Mouse (Mus musculus) MEL (cell line): ENCODE measurements around the gene Gm26965. TPM values are rescaled to one million over a fixed set of nuclear protein-coding genes. Genes with fewer than 3 reads are reported as not detected.
A peak's percentile ranks its signal among the peaks of the same experiment; 100 is the strongest.

Experiments used
- DNase-seq: peaks from one replicate; pipeline ENCODE4 v3.0.0; 2011; ENCODE audit warnings: low read depth, low spot score
- H3K27ac ChIP-seq: 2 replicates; pipeline ENCODE4 v1.5.1; 2012; ENCODE audit warnings: low read depth, mild to moderate bottlenecking, control low read depth, low read length, moderate library complexity; ENCODE audit not compliant: control insufficient read depth
- H3K27me3 ChIP-seq, 2 experiments: fragments of 150-350 bp in 1 of 2; sonication (generic) in 1 of 2; 2 replicates each; pipeline ENCODE4 v1.6.1; 2012; ENCODE audit warnings: low read length in 2 of 2, mild to moderate bottlenecking in 2 of 2, improper control_type of control experiment in 1 of 2, moderate library complexity in 1 of 2; ENCODE audit not compliant: insufficient read depth in 2 of 2, control insufficient read depth in 1 of 2
- H3K36me3 ChIP-seq, 2 experiments: 2 replicates each; pipeline ENCODE4 v1.6.1; 2012 to 2014; ENCODE audit warnings: low read length in 2 of 2, improper control_type of control experiment in 1 of 2, inconsistent platforms in 1 of 2, mild to moderate bottlenecking in 1 of 2; ENCODE audit not compliant: insufficient read depth in 2 of 2, control insufficient read depth in 1 of 2
- H3K4me1 ChIP-seq, 2 experiments: fragments of 150-350 bp in 1 of 2; sonication (generic) in 1 of 2; 2 replicates each; pipeline ENCODE4 v1.6.1; 2012; ENCODE audit warnings: low read length in 2 of 2, improper control_type of control experiment in 1 of 2, mild to moderate bottlenecking in 1 of 2; ENCODE audit not compliant: insufficient read depth in 2 of 2, control insufficient read depth in 1 of 2
- H3K4me3 ChIP-seq, 2 experiments: fragments of 150-350 bp in 1 of 2; sonication (generic) in 1 of 2; 2 replicates each; pipeline ENCODE4 v1.5.1; 2012; ENCODE audit warnings: low read depth in 2 of 2, low read length in 2 of 2, mild to moderate bottlenecking in 2 of 2, moderate library complexity in 2 of 2, control low read depth in 1 of 2, improper control_type of control experiment in 1 of 2; ENCODE audit not compliant: control insufficient read depth in 1 of 2, insufficient read depth in 1 of 2
- H3K79me2 ChIP-seq: 2 replicates; pipeline ENCODE4 v1.6.1; 2012; ENCODE audit warnings: mild to moderate bottlenecking, low read length, moderate library complexity; ENCODE audit not compliant: control insufficient read depth, poor library complexity, insufficient read depth
- H3K9ac ChIP-seq: 2 replicates; pipeline ENCODE4 v1.6.1; 2012; ENCODE audit warnings: low read depth, mild to moderate bottlenecking, control low read depth, low read length, moderate library complexity; ENCODE audit not compliant: control insufficient read depth, poor library complexity, severe bottlenecking
- H3K9me3 ChIP-seq: fragments of 150-350 bp; sonication (generic); replicated peaks from 2 replicates; pipeline ENCODE4 v1.6.1; 2012; ENCODE audit warnings: mild to moderate bottlenecking, low read length, improper control_type of control experiment, moderate library complexity; ENCODE audit not compliant: insufficient read depth
- BHLHE40 ChIP-seq: IDR thresholded peaks from 2 replicates; pipeline ENCODE4 v1.6.1; 2012; ENCODE audit warnings: low read depth, mild to moderate bottlenecking, inconsistent platforms, low read length, improper control_type of control experiment, borderline replicate concordance
- CHD1 ChIP-seq: IDR thresholded peaks from 2 replicates; pipeline ENCODE4 v1.6.1; 2012; ENCODE audit warnings: low read depth, mild to moderate bottlenecking, inconsistent platforms, low read length, improper control_type of control experiment
- CHD2 ChIP-seq: IDR thresholded peaks from 2 replicates; pipeline ENCODE4 v1.6.1; 2011; ENCODE audit warnings: low read length, improper control_type of control experiment
- CTCF ChIP-seq, 3 experiments: IDR thresholded peaks in 2 of 3; conservative IDR thresholded peaks in 1 of 3; 2 replicates each; pipeline ENCODE4 v1.5.1; 2011 to 2012; ENCODE audit warnings: low read length in 3 of 3, low read depth in 2 of 3, mild to moderate bottlenecking in 2 of 3, improper control_type of control experiment in 1 of 3, inconsistent platforms in 1 of 3, mixed read lengths in 1 of 3, moderate library complexity in 1 of 3; ENCODE audit not compliant: control insufficient read depth in 1 of 3, insufficient read depth in 1 of 3, poor library complexity in 1 of 3, severe bottlenecking in 1 of 3
- E2F4 ChIP-seq: IDR thresholded peaks from 2 replicates; pipeline ENCODE4 v1.6.1; 2011; ENCODE audit warnings: low read depth, low read length, improper control_type of control experiment, borderline replicate concordance
- EP300 ChIP-seq, 2 experiments: IDR thresholded peaks; 2 replicates each; pipeline ENCODE4 v1.6.1; 2011; ENCODE audit warnings: improper control_type of control experiment in 2 of 2, low read length in 2 of 2, low read depth in 1 of 2, mild to moderate bottlenecking in 1 of 2
- ETS1 ChIP-seq: IDR thresholded peaks from 2 replicates; pipeline ENCODE4 v1.6.1; 2012; ENCODE audit warnings: low read depth, mild to moderate bottlenecking, inconsistent platforms, low read length, improper control_type of control experiment, moderate library complexity
- GABPA ChIP-seq: IDR thresholded peaks from 2 replicates; pipeline ENCODE4 v1.6.1; 2012; ENCODE audit warnings: low read depth, mild to moderate bottlenecking, inconsistent platforms, low read length, improper control_type of control experiment, moderate library complexity
- GATA1 ChIP-seq: IDR thresholded peaks from 2 replicates; pipeline ENCODE4 v1.6.1; 2011; ENCODE audit warnings: low read depth, low read length, improper control_type of control experiment
- HCFC1 ChIP-seq: IDR thresholded peaks from 2 replicates; pipeline ENCODE4 v1.6.1; 2012; ENCODE audit warnings: low read depth, mild to moderate bottlenecking, inconsistent platforms, low read length, improper control_type of control experiment, moderate library complexity
- JUND ChIP-seq: IDR thresholded peaks from 2 replicates; pipeline ENCODE4 v1.6.1; 2011; ENCODE audit warnings: low read depth, mild to moderate bottlenecking, improper control_type of control experiment, low read length
- KAT2A ChIP-seq: conservative IDR thresholded peaks from 2 replicates; pipeline ENCODE4 v1.6.1; 2012; ENCODE audit warnings: low read depth, low read length, improper control_type of control experiment, inconsistent platforms
- MAFK ChIP-seq: IDR thresholded peaks from 2 replicates; pipeline ENCODE4 v1.6.1; 2011; ENCODE audit warnings: low read depth, mild to moderate bottlenecking, low read length, improper control_type of control experiment, borderline replicate concordance
- MAZ ChIP-seq: IDR thresholded peaks from 2 replicates; pipeline ENCODE4 v1.6.1; 2012; ENCODE audit warnings: low read depth, mild to moderate bottlenecking, inconsistent platforms, low read length, improper control_type of control experiment
- MEF2A ChIP-seq: IDR thresholded peaks from 2 replicates; pipeline ENCODE4 v1.6.1; 2014; ENCODE audit warnings: low read depth, mild to moderate bottlenecking, inconsistent platforms, low read length, improper control_type of control experiment; ENCODE audit not compliant: poor library complexity, insufficient replicate concordance, severe bottlenecking; ENCODE audit errors: extremely low read depth
- MXI1 ChIP-seq: IDR thresholded peaks from 2 replicates; pipeline ENCODE4 v1.6.1; 2011; ENCODE audit warnings: mild to moderate bottlenecking, low read depth, low read length, improper control_type of control experiment
- MYB ChIP-seq: IDR thresholded peaks from 2 replicates; pipeline ENCODE4 v1.6.1; 2011; ENCODE audit warnings: mild to moderate bottlenecking, low read depth, low read length, improper control_type of control experiment
- MYC ChIP-seq: IDR thresholded peaks from 2 replicates; pipeline ENCODE4 v1.6.1; 2011; ENCODE audit warnings: low read depth, mild to moderate bottlenecking, low read length, improper control_type of control experiment, moderate library complexity
- NELFE ChIP-seq: IDR thresholded peaks from 2 replicates; pipeline ENCODE4 v1.6.1; 2011; ENCODE audit warnings: low read depth, low read length, improper control_type of control experiment
- NRF1 ChIP-seq: IDR thresholded peaks from 2 replicates; pipeline ENCODE4 v1.6.1; 2014; ENCODE audit warnings: low read depth, mild to moderate bottlenecking, inconsistent platforms, low read length, improper control_type of control experiment, moderate library complexity; ENCODE audit not compliant: poor library complexity, insufficient read depth, severe bottlenecking
- POLR2AphosphoS2 ChIP-seq: IDR thresholded peaks from 2 replicates; pipeline ENCODE4 v1.6.1; 2011; ENCODE audit warnings: low read length, improper control_type of control experiment
- POLR2AphosphoS5 ChIP-seq: IDR thresholded peaks from 2 replicates; pipeline ENCODE4 v1.6.1; 2012; ENCODE audit warnings: low read depth, borderline replicate concordance, mild to moderate bottlenecking, inconsistent platforms, low read length, moderate library complexity, mixed read lengths
- RAD21 ChIP-seq: IDR thresholded peaks from 2 replicates; pipeline ENCODE4 v1.6.1; 2011; ENCODE audit warnings: mild to moderate bottlenecking, low read depth, low read length, improper control_type of control experiment
- RCOR1 ChIP-seq: IDR thresholded peaks from 2 replicates; pipeline ENCODE4 v1.6.1; 2012; ENCODE audit warnings: low read depth, mild to moderate bottlenecking, inconsistent platforms, low read length, improper control_type of control experiment
- SIN3A ChIP-seq: IDR thresholded peaks from 2 replicates; pipeline ENCODE4 v1.6.1; 2012; ENCODE audit warnings: low read length, improper control_type of control experiment, inconsistent platforms
- SMC3 ChIP-seq: IDR thresholded peaks from 2 replicates; pipeline ENCODE4 v1.6.1; 2011; ENCODE audit warnings: low read depth, low read length, improper control_type of control experiment
- TAL1 ChIP-seq: IDR thresholded peaks from 2 replicates; pipeline ENCODE4 v1.6.1; 2012; ENCODE audit warnings: mild to moderate bottlenecking, inconsistent platforms, low read length, moderate library complexity, mixed read lengths
- TBP ChIP-seq: IDR thresholded peaks from 2 replicates; pipeline ENCODE4 v1.8.0; 2011; ENCODE audit warnings: low read depth, low read length, improper control_type of control experiment
- TCF12 ChIP-seq: IDR thresholded peaks from 2 replicates; pipeline ENCODE4 v1.6.1; 2014; ENCODE audit warnings: low read depth, mild to moderate bottlenecking, inconsistent platforms, low read length, improper control_type of control experiment, moderate library complexity
- UBTF ChIP-seq: IDR thresholded peaks from 2 replicates; pipeline ENCODE4 v1.6.1; 2012; ENCODE audit warnings: low read depth, mild to moderate bottlenecking, inconsistent platforms, low read length, improper control_type of control experiment, moderate library complexity, borderline replicate concordance; ENCODE audit not compliant: insufficient read depth
- USF1 ChIP-seq: IDR thresholded peaks from 2 replicates; pipeline ENCODE4 v1.6.1; 2014; ENCODE audit warnings: low read depth, mild to moderate bottlenecking, inconsistent platforms, low read length, improper control_type of control experiment, moderate library complexity
- USF2 ChIP-seq, 2 experiments: IDR thresholded peaks; 2 replicates each; pipeline ENCODE4 v1.6.1; 2011 to 2012; ENCODE audit warnings: improper control_type of control experiment in 2 of 2, low read length in 2 of 2, borderline replicate concordance in 1 of 2, inconsistent platforms in 1 of 2, low read depth in 1 of 2, mild to moderate bottlenecking in 1 of 2; ENCODE audit not compliant: insufficient read depth in 1 of 2
- ZC3H11A ChIP-seq: IDR thresholded peaks from 2 replicates; pipeline ENCODE4 v1.6.1; 2012; ENCODE audit warnings: low read depth, mild to moderate bottlenecking, inconsistent platforms, low read length, improper control_type of control experiment
- ZKSCAN1 ChIP-seq: IDR thresholded peaks from 2 replicates; pipeline ENCODE4 v1.6.1; 2012; ENCODE audit warnings: low read depth, mild to moderate bottlenecking, inconsistent platforms, low read length, improper control_type of control experiment, moderate library complexity
- ZNF384 ChIP-seq: IDR thresholded peaks from 2 replicates; pipeline ENCODE4 v1.6.1; 2012; ENCODE audit warnings: low read depth, mild to moderate bottlenecking, inconsistent platforms, low read length, improper control_type of control experiment
- polyA plus RNA-seq, 2 experiments: library from polyadenylated mRNA; stranded (reverse) in 1 of 2; unstranded in 1 of 2; fragments of >175 nt in 1 of 2; fragments of >200 nt in 1 of 2; gene quantifications; 2 replicates each; pipeline versions ENCODE4 v1.2.1 to v1.2.4; 2012; ENCODE audit warnings: low replicate concordance in 2 of 2, low read depth in 1 of 2; ENCODE audit not compliant: insufficient read length in 2 of 2, insufficient read depth in 1 of 2, missing spikeins in 1 of 2
- total RNA-seq: library from RNA; depleted of rRNA; stranded (reverse); fragments of 300-350 nt; gene quantifications from 2 replicates; pipeline ENCODE4 v1.2.3, GENCODE M21; 2012; rRNA removed

The Gm26965 gene
- total RNA-seq, result not detected in 2 replicates
- polyA plus RNA-seq, result not detected

DNA sequence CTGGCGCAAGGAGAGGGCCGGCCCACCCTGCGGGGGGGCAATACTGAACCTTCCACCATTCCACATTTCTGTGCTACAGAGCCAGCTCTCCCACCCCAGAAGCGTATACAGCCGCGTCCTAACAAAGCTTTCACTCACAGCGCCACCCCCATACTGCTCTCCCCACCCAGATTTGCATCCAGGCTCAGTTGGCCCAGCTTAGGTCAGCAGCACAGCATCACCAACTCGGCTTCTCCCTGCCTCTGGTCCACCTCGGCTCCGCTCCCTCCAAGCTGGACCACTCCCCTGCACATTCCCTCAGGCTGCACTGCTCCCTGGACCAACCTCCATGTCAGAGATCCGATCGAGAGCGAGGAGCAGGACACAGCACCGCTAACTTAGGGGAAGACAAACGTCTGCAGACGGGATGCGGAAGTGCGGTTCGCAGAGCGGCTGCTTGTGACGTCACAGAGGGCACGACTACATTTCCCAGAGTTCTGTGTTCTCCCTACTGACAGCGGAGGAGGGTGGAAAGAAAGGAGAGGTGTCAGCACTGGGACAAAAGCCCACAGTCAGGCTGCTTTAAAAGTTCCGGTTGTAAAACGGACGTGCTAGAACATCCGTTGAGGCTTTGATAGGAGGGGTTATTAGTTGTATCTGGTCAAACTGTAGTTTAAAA, at the start of gene Gm26965, which contains the start of gene Zfp87:
Gm26965 (minus strand) TSS at position 399 of the 658 bp plus-strand sequence.
Zfp87 (minus strand) TSS at position 425 of the 658 bp plus-strand sequence.
- H3K9ac ChIP-seq, result peak within 1 kb of the TSS; percentile 84
- no peaks in the 10 kb centered on the region for H3K9me3 ChIP-seq
- H3K4me1 ChIP-seq, result peaks cover 0 to 4% of the 10 kb centered on the region in 2 experiments; a peak in 1 of 4 replicates
- peaks cover under 1 to 9% of the 10 kb centered on the region in 2 experiments; a peak in 3 of 4 replicates for H3K36me3 ChIP-seq
- peaks cover 21% of the 10 kb centered on the region for H3K79me2 ChIP-seq
- peak within 1 kb of the TSS; percentile 84 to 97 for H3K4me3 ChIP-seq
- peak within 1 kb of the TSS; percentile 59 for H3K27ac ChIP-seq
- DNase-seq, result peak; percentile 98
- no peaks in the 10 kb centered on the region for H3K27me3 ChIP-seq
- no peak for TF ChIP-seq JUND
- peak in 1 of 2 experiments; percentile 50; a peak in 2 of 4 replicates for TF ChIP-seq EP300 (IDR thresholded peaks at IDR 0.05; ENCODE audit: low read depth in 1 of 2, low read length in 2 of 2)
- no peak for TF ChIP-seq RCOR1
- TF ChIP-seq RAD21, result no peak
- no peak for TF ChIP-seq MAFK
- peak; percentile 62 for TF ChIP-seq TCF12
- no peak for TF ChIP-seq MEF2A
- TF ChIP-seq ZKSCAN1, result no peak
- TF ChIP-seq POLR2AphosphoS2, result peak; percentile 76; the same call in 1 of the 2 replicates
- no peak for TF ChIP-seq ZNF384
- no peak for TF ChIP-seq NRF1
- no peak for TF ChIP-seq UBTF
- TF ChIP-seq MYC, result no peak; the same call in 1 of the 2 replicates
- TF ChIP-seq CHD2, result no peak
- no peak for TF ChIP-seq GATA1
- TF ChIP-seq HCFC1, result peak; percentile 99
- no peak for TF ChIP-seq SMC3
- TF ChIP-seq MAZ, result peak; percentile 61; the same call in 1 of the 2 replicates
- no peak for TF ChIP-seq POLR2AphosphoS5
- peak; percentile 70 for TF ChIP-seq NELFE
- TF ChIP-seq E2F4, result no peak
- peak; percentile 73 for TF ChIP-seq ETS1
- no peak for TF ChIP-seq CTCF (IDR thresholded peaks at IDR 0.05 in 2 of 3, conservative IDR thresholded peaks at IDR 0.05 in 1 of 3; ENCODE audit: control insufficient read depth in 1 of 3, insufficient read depth in 1 of 3, low read depth in 2 of 3, low read length in 3 of 3, poor library complexity in 1 of 3, severe bottlenecking in 1 of 3)
- peak; percentile 91 for TF ChIP-seq MXI1
- no peak for TF ChIP-seq ZC3H11A
- 0 out of 2 replicates have a peak, but pooled peaks have one; percentile 18 for TF ChIP-seq USF1
- TF ChIP-seq MYB, result peak; percentile 73
- no peak for TF ChIP-seq BHLHE40
- TF ChIP-seq TAL1, result no peak
- TF ChIP-seq KAT2A, result peak; percentile 89
- no peak for TF ChIP-seq GABPA
- TF ChIP-seq SIN3A, result peak; percentile 98
- TF ChIP-seq CHD1, result no peak
- TF ChIP-seq USF2 (IDR thresholded peaks at IDR 0.05; ENCODE audit: borderline replicate concordance in 1 of 2, insufficient read depth in 1 of 2, low read depth in 1 of 2, low read length in 2 of 2), result no peak
- peak; percentile 93 for TF ChIP-seq TBP
